Mouse (Mus musculus) hindbrain, embryonic 15.5 days (tissue): ENCODE data around the gene Rxra. TPM values are rescaled to one million over a fixed set of nuclear protein-coding genes. Genes with fewer than 3 reads are reported as not detected.
A peak's percentile ranks its signal among the peaks of the same experiment; 100 is the strongest.

Experiments
- ATAC-seq: fragments of 200-750 bp; cut with Nextera tagmentation; 2 replicates; pipeline ENCODE4 v1.8.0; 2017; ENCODE audit warnings: low read depth, moderate number of reproducible peaks, moderate TSS enrichment; ENCODE audit not compliant: low FRiP score
- H3K27ac ChIP-seq: fragments of 300-500 bp; sonication (generic); replicated peaks from 2 replicates; pipeline ENCODE4 v1.5.1; 2015; ENCODE audit warnings: mild to moderate bottlenecking, inconsistent platforms
- H3K27me3 ChIP-seq: fragments of 300-500 bp; sonication (generic); 2 replicates; pipeline ENCODE4 v1.6.1; 2015; ENCODE audit warnings: control low read depth, inconsistent platforms
- H3K36me3 ChIP-seq: fragments of 300-500 bp; sonication (generic); 2 replicates; pipeline ENCODE4 v1.6.1; 2015; ENCODE audit warnings: control low read depth, inconsistent platforms
- H3K4me1 ChIP-seq: fragments of 300-500 bp; sonication (generic); replicated peaks from 2 replicates; pipeline ENCODE4 v1.6.1; 2015; ENCODE audit warnings: control low read depth, inconsistent platforms
- H3K4me2 ChIP-seq: fragments of 300-500 bp; sonication (generic); 2 replicates; pipeline ENCODE4 v1.6.1; 2015; ENCODE audit warnings: moderate library complexity, mild to moderate bottlenecking, inconsistent platforms
- H3K4me3 ChIP-seq: fragments of 300-500 bp; sonication (generic); 2 replicates; pipeline ENCODE4 v1.5.1; 2015; ENCODE audit warnings: mild to moderate bottlenecking, inconsistent platforms
- H3K9ac ChIP-seq: fragments of 300-500 bp; sonication (generic); 2 replicates; pipeline ENCODE4 v1.6.1; 2015; ENCODE audit warnings: inconsistent platforms
- H3K9me3 ChIP-seq: fragments of 300-500 bp; sonication (generic); 2 replicates; pipeline ENCODE4 v1.6.1; 2016; ENCODE audit warnings: control low read depth, inconsistent platforms
- WGBS: fragments of 180-500 bp; shearing (Covaris S2); methylation state at CpG from one replicate; pipeline ENCODE4 v1.1.7; 2015; 5-methylcytosine and 5-hydroxymethylcytosine counted together
- polyA plus RNA-seq: library from polyadenylated mRNA; unstranded; fragments of >200 nt; fragmentation: Nextera tagmentation; extraction: Ambion mirVana; gene quantifications from 2 replicates; pipeline ENCODE4 v1.2.1, GENCODE M21; 2015

Rxra gene
- polyA plus RNA-seq, 1 experiment from 2014 or later, result 4.9 TPM

DNA sequence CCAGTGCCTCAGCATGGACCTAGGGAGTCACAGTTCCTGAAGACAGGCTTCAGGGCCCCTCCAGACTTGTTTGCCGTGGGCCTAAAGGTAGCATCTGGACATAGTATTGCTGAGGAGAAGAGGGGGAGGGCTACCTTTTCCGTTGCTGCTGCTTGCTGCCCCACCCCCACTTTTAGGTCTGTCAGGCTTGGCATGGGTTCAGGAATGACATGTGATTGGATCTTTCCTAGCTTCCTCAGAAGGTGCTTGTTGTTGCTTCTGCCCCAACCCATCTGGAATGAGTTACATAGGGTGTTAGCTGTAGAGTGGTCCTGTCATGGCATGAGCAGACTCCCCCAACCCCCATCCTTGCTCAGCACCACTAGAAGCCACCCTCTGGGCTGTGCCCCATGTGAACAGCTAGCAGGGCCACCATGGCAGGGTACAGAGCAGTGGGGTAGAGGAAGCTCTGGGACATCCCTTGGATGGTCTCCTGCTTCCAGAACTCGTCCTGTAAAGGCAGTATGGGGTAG is 34.7 kb downstream of the Rxra start:
- Histone ChIP-seq H3K27ac (no peak overlapping the region), H3K36me3 (no peaks in the 10 kb centered on the region), H3K27me3 (no peaks in the 10 kb centered on the region), H3K4me3 (no peak overlapping the region), H3K9me3 (no peaks in the 10 kb centered on the region), H3K4me1 (peaks cover 12% of the 10 kb centered on the region), H3K9ac (no peak overlapping the region), H3K4me2 (no peak overlapping the region)
- 0 out of 2 replicates have a peak, but pooled peaks have one; percentile 10 for ATAC-seq
- WGBS, result 50% methylated on average over 3 of the region's 3 CpGs

DNA sequence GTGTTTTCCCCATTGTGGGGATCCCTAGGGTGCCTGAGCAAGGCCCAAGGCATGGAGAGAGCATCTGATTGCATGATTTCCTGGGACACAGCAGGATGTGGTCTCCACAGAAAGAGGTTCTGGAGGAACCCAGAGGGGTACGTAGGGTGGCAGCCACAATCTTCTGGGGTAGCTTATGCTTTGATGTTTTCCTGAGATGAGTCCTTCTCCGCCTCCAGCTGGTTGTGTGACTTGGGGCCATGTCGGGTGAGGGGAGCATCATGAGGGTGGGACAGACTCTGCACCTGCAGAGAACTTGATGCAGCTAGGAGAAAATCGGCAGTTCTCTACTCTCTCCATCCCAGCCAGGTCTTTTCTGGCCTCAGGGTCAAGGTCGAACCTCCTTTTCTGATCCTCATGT is 36.4 kb downstream of the Rxra start:
- Histone ChIP-seq H3K4me2 (no peak overlapping the region), H3K27me3 (no peaks in the 10 kb centered on the region), H3K9ac (no peak overlapping the region), H3K36me3 (no peaks in the 10 kb centered on the region), H3K4me1 (peaks cover 24% of the 10 kb centered on the region), H3K27ac (no peak overlapping the region), H3K4me3 (no peak overlapping the region), H3K9me3 (no peaks in the 10 kb centered on the region)
- no peak for ATAC-seq
- 88% methylated on average over 5 of the region's 5 CpGs for WGBS

DNA sequence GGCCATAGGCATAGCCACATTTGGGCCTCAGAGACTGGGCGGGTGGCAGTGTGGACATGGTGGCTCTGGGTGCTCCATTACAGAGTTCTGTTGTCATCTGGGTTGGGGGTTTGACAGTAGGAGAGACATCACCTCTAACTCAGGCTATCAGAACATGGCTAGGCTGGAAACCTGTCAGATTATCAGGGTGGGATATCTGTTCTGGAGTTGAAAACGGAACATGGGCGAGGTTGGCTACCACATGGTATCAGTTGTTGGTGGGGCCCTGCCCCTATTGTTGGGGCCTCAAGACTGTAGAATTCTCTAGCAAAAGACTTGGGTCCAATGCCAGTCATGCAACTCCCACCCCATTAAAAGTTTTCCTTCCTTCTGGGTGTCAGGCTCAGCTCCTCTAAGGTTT is 37.1 kb downstream of the Rxra start:
- ATAC-seq, result no peak
- no peaks in the 10 kb centered on the region for H3K27me3 ChIP-seq
- H3K27ac ChIP-seq, result no peak overlapping the region
- no peaks in the 10 kb centered on the region for H3K9me3 ChIP-seq
- H3K36me3 ChIP-seq, result no peaks in the 10 kb centered on the region
- no peak overlapping the region for H3K4me2 ChIP-seq
- WGBS, result 100% methylated on average over 3 of the region's 3 CpGs
- no peak overlapping the region for H3K9ac ChIP-seq
- peaks cover 32% of the 10 kb centered on the region for H3K4me1 ChIP-seq
- no peak overlapping the region for H3K4me3 ChIP-seq

DNA sequence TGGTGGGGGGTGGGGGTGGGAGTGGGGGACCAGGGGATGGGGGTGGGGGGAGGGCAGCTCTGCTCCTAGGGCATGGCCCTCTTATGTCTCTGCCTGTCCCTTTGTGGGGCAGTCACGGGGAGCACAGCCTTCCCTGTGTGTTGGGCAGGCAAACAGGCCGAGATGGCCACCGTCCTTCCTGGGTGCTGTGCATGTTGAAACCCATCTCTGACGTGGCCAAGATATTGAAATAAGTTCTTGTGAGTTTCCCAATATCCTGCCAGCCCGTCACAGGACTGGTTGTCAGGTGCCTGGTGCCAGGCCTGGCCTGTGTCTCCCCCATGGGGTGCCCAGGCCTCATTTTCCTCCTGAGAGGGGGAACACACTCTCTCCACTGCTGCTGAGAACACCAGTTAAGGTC is 37.9 kb downstream of the Rxra start:
- no peak overlapping the region for H3K27ac ChIP-seq
- no peak overlapping the region for H3K9ac ChIP-seq
- no peak overlapping the region for H3K4me3 ChIP-seq
- no peaks in the 10 kb centered on the region for H3K27me3 ChIP-seq
- H3K4me2 ChIP-seq, result no peak overlapping the region
- peaks cover 35% of the 10 kb centered on the region for H3K4me1 ChIP-seq
- H3K36me3 ChIP-seq, result no peaks in the 10 kb centered on the region
- no peak for ATAC-seq
- 80% methylated on average over 4 of the region's 5 CpGs for WGBS
- no peaks in the 10 kb centered on the region for H3K9me3 ChIP-seq

DNA sequence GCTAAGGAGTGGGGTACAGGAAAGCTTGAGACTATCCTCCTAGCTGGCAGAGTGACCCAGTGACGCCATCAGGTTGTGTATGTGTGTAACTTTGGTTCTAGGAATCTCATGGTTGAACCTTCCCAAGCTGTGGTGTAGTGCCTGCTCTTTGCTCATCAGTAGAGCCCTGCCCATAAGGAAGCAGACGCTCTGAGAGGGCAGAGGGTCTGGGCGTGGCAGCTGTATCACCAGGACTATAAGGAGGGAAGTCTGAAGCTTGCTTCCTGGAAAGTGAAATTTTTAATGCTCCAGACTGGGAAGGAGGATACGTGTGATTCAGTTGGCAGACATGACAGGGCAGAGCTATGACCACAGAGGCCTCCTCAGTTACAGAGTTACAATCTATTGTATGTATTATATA is 39.0 kb downstream of the Rxra start:
- H3K9me3 ChIP-seq, result no peaks in the 10 kb centered on the region
- H3K27me3 ChIP-seq, result no peaks in the 10 kb centered on the region
- no peak overlapping the region for H3K27ac ChIP-seq
- no peak overlapping the region for H3K4me2 ChIP-seq
- no peaks in the 10 kb centered on the region for H3K36me3 ChIP-seq
- no peak overlapping the region for H3K9ac ChIP-seq
- no peak overlapping the region for H3K4me3 ChIP-seq
- WGBS, result 88% methylated on average over 4 of the region's 4 CpGs
- ATAC-seq, result no peak
- H3K4me1 ChIP-seq, result peaks cover 38% of the 10 kb centered on the region

DNA sequence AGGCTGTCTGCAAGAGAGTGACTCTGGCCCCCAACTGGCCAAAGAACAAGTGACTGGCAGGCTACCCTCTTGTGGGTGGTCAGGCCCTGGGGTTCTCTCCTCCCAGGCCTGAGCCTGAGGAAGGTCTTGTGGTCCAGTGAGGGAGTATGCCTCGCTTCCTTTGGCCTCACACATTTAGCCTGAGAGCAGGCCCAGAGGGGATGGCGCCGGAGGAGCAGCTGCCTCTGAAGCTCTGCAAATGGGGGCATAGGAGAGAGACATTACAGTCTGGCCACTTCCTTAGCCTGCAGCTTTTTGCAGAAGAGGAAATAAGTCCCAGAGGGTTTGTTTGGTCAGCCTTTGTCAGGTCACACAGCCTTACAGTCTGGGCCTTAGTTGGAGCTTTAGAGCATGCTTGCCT is 40.1 kb downstream of the Rxra start:
- Histone ChIP-seq H3K9ac (no peak overlapping the region), H3K9me3 (no peaks in the 10 kb centered on the region), H3K36me3 (no peaks in the 10 kb centered on the region), H3K4me3 (no peak overlapping the region), H3K4me1 (peaks cover 28% of the 10 kb centered on the region), H3K27ac (no peak overlapping the region), H3K27me3 (no peaks in the 10 kb centered on the region), H3K4me2 (no peak overlapping the region)
- ATAC-seq, result no peak
- WGBS, result 71% methylated on average over 3 of the region's 3 CpGs

DNA sequence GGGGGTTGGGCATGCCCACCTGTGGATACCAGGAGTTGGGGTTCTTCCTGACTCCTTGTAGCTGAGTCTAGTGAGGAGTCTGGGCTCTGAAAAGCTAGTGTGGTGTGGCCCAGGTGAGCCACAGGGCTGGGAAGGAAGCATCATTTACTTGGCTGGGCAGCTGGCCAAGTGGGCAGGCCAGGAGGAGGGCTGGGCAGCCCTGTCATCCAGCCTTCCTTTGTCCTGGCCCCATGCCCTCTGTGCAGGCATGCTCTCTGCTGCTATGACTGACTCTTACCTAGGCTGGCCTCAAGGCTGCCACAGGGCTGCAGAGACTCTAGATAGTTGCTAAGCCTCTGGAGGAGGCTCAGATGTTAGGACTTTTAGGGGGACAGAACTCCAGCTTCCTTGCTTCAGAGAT is 42.0 kb downstream of the Rxra start:
- ATAC-seq, result no peak

DNA sequence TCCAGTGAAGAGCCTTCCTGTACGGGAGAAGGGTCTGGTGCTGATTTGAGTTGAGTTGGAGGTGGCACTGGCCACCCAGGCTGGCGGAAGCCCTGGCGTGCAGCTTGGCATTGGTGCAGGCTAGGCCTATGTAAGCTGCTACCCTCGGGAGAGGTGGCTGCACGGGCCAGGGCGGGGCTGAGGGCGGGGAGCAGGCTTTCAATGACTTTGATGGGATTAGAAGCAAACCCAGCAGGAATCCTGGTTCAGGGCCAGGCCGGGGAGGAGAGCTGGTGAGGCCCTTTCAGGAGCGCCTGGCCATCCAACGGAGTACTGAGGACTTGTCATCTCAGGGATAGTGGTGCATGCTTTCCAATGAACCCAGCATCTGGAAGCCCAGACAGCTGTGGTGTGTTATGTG is 43.4 kb downstream of the Rxra start:
- Histone ChIP-seq H3K4me2 (no peak overlapping the region), H3K4me3 (no peak overlapping the region), H3K27me3 (no peaks in the 10 kb centered on the region), H3K4me1 (peaks cover 28% of the 10 kb centered on the region), H3K36me3 (no peaks in the 10 kb centered on the region), H3K27ac (no peak overlapping the region), H3K9me3 (no peaks in the 10 kb centered on the region), H3K9ac (no peak overlapping the region)
- ATAC-seq, result no peak
- 26% methylated on average over 10 of the region's 10 CpGs for WGBS

More for the DNA sequence above, 42.0 kb downstream of the Rxra start:
- Histone ChIP-seq H3K36me3 (no peaks in the 10 kb centered on the region), H3K27me3 (no peaks in the 10 kb centered on the region), H3K4me2 (no peak overlapping the region), H3K9ac (no peak overlapping the region), H3K4me3 (no peak overlapping the region), H3K9me3 (no peaks in the 10 kb centered on the region), H3K4me1 (peaks cover 28% of the 10 kb centered on the region), H3K27ac (no peak overlapping the region)

DNA sequence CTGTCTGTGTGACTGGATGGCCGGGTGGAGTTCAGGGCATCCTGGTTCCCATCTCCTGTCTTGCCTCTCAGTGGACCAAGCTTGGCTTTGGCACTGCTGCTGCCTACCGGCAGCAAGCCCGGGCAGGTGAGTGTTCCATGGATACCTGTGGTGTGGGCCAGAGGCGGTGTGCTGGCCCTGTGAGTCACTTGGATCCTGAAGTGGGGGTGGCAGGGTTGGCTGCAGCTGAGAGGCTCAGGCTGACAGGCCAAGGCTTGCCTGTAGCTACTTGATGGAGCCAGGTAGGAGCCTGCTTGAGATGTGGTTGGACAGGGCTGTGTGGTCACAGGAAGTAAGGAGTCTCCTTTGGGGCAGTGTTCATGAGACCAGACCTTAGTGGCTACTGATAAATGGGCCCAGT is 45.4 kb downstream of the Rxra start:
- H3K4me2 ChIP-seq, result no peak overlapping the region
- no peak for ATAC-seq
- H3K27me3 ChIP-seq, result no peaks in the 10 kb centered on the region
- H3K27ac ChIP-seq, result no peak overlapping the region
- H3K36me3 ChIP-seq, result no peaks in the 10 kb centered on the region
- 99% methylated on average over 4 of the region's 4 CpGs for WGBS
- H3K4me3 ChIP-seq, result no peak overlapping the region
- H3K9me3 ChIP-seq, result no peaks in the 10 kb centered on the region
- H3K9ac ChIP-seq, result no peak overlapping the region
- H3K4me1 ChIP-seq, result peaks cover 22% of the 10 kb centered on the region

DNA sequence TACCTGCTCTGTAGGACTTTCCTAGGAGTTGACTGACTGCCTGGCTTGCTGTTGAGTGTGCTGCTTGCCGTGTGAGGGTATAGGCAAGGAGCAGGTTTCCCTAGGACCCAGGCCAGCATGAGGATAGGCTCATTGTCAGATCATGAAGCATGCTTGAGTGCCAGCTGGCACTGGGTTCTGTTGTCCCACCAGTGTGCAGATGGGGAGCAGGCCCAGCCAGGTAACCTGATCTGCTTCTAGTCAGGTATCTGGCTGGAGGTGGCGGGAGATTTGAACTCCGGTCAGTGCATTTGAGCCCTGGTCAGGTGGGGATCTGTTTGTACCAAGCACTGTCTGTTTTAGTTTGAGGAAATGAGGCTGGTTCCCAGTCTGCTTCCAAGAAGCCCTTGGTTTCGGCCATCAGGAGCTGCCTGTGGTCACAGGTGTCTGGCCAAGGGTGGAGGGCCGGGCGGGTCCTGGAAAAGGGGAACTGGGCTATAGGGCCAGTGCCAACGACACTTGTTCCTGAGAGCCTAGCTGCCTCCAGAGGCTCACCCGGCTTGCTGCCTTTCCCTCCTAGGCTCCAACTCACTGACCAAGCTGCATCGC is 48.6 kb downstream of the Rxra start:
- no peaks in the 10 kb centered on the region; the same call in 1 of the 2 replicates for H3K4me1 ChIP-seq
- H3K9me3 ChIP-seq, result no peaks in the 10 kb centered on the region
- H3K9ac ChIP-seq, result no peak overlapping the region
- H3K4me3 ChIP-seq, result no peak overlapping the region
- no peaks in the 10 kb centered on the region for H3K36me3 ChIP-seq
- WGBS, result 89% methylated on average over 9 of the region's 9 CpGs
- H3K27ac ChIP-seq, result no peak overlapping the region
- no peak overlapping the region for H3K4me2 ChIP-seq
- ATAC-seq, result no peak
- no peaks in the 10 kb centered on the region for H3K27me3 ChIP-seq

DNA sequence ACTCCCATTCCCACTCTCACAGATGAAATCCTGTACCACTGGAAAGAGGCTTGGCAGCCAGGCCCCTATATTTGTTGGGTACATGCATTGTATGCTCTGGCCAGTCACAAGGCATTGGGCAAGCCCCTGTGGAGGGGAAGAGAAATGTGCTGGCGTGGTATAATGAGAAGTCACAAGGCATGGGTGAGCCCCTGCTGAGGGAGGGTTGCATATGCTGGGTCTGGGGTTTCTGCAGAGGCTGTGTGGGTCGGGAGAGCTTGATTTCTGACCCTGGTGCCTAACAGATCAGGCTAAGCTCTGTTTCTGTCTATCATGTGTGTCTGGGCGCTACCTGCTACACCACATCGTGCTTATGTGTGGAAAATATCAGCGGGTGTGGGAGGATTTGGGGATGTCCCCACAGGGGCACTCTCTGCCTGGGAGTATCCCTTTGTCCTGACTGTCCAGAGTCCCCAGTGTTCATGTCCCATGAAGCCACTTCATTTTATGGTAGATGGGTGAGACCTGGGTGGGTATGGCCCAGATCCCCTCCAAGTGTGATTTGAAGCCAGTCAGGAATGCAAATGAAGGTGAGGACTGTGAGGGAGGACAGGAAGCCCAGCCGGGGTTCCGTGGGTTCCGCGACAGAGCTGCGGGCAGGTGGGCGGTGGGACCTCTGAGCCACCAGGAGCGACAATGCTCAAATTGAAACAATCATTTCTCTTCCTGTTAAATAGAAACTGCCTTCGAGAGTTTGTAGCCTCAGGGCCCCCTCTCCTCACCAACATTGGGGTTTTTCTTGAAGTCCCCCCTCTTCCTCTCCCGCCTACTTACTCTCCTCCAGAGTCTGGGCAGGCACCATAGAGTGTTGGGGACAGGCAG is 52.0 kb downstream of the Rxra start:
- H3K27me3 ChIP-seq, result no peaks in the 10 kb centered on the region
- H3K9me3 ChIP-seq, result no peaks in the 10 kb centered on the region
- H3K4me1 ChIP-seq, result peaks cover 15% of the 10 kb centered on the region
- 58% methylated on average over 14 of the region's 14 CpGs for WGBS
- no peaks in the 10 kb centered on the region for H3K36me3 ChIP-seq
- H3K4me3 ChIP-seq, result no peak overlapping the region
- H3K9ac ChIP-seq, result no peak overlapping the region
- no peak overlapping the region for H3K4me2 ChIP-seq
- no peak overlapping the region for H3K27ac ChIP-seq
- no peak for ATAC-seq

DNA sequence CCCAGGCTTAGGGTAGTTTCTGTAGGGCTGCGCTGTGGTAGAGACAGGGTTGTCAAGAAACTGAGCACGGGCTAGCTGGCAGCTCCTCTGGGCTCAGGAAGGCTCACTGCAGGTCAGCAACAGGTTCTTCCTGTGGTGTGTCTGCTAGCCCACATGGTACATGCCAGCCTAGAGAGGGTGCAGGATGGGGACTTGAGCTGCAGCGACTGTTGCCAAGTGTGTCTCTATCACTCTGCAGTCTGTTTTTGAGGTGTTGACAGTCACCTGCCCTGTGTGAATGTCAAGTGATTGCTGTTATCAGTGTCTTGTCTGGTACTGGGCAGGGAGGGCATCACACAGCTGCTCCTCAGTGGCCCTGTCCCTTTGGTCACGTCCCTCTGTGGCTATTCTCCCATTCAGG is 52.8 kb downstream of the Rxra start:
- WGBS, result 89% methylated on average over 4 of the region's 4 CpGs
- ATAC-seq, result no peak
- H3K4me3 ChIP-seq, result no peak overlapping the region
- no peak overlapping the region for H3K4me2 ChIP-seq
- no peaks in the 10 kb centered on the region for H3K36me3 ChIP-seq
- H3K4me1 ChIP-seq, result peaks cover 21% of the 10 kb centered on the region
- H3K9me3 ChIP-seq, result no peaks in the 10 kb centered on the region
- no peak overlapping the region for H3K27ac ChIP-seq
- H3K9ac ChIP-seq, result no peak overlapping the region
- H3K27me3 ChIP-seq, result no peaks in the 10 kb centered on the region
